Mouse (Mus musculus) lung, adult 10 weeks (tissue): Measurements from ENCODE around the gene Lrrc58. TPM values are rescaled to one million over a fixed set of nuclear protein-coding genes. Genes with fewer than 3 reads are reported as not detected.

Experiments used
- polyA plus RNA-seq: library from polyadenylated mRNA; stranded (reverse); fragments of 350-450 nt; fragmentation: Illumina TruSeq; extraction: RNeasy Lipid Tissue Mini Kit (QIAGEN cat#74804); gene quantifications from one replicate; pipeline ENCODE4 v1.2.3, GENCODE M21; 2014; ENCODE audit warnings: low read depth, low replicate concordance; ENCODE audit not compliant: insufficient read depth

Lrrc58 gene
- 14.8 TPM for polyA plus RNA-seq

GRCm38 (mm10) chr16:37867791-37868505 lies at the start of gene Lrrc58:
TSS of gene Lrrc58 (plus strand) at chr16:37868389.

GRCm38 (mm10) chr16:37861029-37861428 lies 7.2 kb upstream of the Lrrc58 start, which contains the start of gene Gm36028:
TSS of gene Gm36028 (minus strand) at chr16:37861146.

GRCm38 (mm10) chr16:37916138-37916817 lies 48.1 kb downstream of the Lrrc58 start, which contains the start of gene Gpr156:
TSS of gene Gpr156 (plus strand) at chr16:37916496.

Other genes with a start within 250 kb of the Lrrc58 start
- gene Ndufb4, start 213.9 kb upstream of the Lrrc58 start, polyA plus RNA-seq = 53.7 TPM
- gene Fstl1, start 91.5 kb upstream of the Lrrc58 start, polyA plus RNA-seq = 49.5 TPM
- gene Gm36028, start 7.2 kb upstream of the Lrrc58 start, polyA plus RNA-seq = 1.3 TPM
- not detected for gene Gpr156, start 48.1 kb downstream of the Lrrc58 start, polyA plus RNA-seq
- gene Gsk3b, start 220.6 kb downstream of the Lrrc58 start, polyA plus RNA-seq = 7.5 TPM